Mouse (Mus musculus) forelimb bud, embryonic 11.5 days (tissue): ENCODE data around the gene Arhgap31.

Experiments
- DNase-seq: peaks from one replicate; pipeline ENCODE4 v3.0.0-alpha.2; 2012; ENCODE audit warnings: low read depth, low spot score

The Arhgap31 gene

DNA sequence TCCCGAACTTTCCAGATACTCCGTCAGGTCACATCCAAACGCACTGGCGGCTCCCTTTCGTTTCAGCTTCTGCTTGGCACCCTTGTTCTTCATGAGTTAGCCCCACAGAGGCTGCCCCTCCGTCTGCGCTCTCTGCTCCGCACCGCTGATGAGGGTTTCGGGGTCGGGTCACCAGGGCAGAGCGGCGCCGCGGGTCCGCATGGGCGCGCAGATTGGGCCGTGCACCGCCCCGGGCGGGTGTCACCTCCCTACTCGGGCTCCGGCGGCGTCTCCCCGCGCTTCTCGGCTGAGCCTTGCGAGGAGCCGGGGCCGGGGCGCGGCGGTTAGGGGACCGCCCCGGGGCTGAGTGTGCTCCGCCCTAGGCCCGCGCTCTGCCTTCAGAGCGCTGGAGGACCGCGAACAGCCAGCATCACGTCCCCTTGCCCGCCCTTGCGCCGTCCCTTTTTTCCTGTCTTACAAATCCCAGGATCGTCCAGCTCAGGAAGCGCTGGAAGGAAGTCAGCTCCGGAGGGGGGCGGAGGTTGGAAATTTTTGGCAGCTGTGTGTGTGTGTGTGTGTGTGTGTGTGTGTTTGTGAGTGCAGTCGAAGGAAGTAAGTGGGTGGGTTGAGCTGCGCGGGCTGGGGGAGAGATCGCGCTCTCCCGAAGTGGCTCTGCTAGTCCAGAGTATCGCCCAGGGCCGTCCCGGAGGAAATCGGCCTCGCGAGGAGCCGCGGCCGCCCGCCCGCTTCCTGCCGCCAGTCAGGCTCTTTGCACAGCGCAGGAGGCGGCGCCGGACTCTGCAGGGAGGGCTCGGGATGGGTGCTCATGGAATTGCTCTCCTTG, at the start of gene Arhgap31:
Gene Arhgap31, minus strand, starts transcription at position 694 of the 823 bp plus-strand sequence.
- DNase-seq = peak; percentile 73

DNA sequence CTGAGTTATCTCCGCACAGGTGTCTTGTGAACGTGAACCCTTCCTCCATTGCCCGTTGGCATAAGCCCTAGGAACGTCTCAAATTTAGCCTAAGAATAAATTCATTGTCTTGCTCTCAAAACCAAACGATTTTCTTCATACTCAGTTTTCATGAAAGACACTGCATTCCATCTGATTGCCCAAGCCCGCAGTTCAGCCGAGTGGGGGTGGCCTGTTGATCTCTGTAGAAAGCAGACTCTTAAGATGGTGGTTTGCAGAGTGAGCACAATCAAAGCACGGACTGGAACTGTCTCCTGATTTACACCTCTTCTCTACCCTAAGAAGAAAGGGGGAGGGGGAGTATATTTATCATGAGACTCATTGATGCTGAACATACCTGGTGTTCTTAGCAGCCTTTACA, 49.3 kb upstream of the Arhgap31 start:
- no peak for DNase-seq

DNA sequence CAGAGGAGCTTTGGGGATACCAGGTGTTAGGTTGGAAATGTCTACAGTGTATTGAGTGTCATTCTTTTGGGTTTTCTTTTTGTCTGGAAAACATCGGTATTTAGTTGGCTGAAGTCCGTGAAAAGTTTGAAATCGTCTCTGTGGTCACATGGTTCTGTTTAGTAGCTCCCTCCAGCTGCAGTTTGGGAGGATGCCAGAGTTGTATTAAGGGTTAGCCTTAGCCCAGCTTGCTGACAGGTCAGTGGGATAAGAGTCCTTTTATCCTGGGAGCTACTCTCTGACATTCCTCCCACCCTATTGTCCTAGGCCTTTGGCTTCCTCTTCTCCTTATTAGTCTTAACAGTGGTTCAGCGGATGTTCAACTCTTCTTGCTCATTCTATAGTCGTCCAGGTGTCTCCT, 48.9 kb upstream of the Arhgap31 start:
- no peak for DNase-seq

DNA sequence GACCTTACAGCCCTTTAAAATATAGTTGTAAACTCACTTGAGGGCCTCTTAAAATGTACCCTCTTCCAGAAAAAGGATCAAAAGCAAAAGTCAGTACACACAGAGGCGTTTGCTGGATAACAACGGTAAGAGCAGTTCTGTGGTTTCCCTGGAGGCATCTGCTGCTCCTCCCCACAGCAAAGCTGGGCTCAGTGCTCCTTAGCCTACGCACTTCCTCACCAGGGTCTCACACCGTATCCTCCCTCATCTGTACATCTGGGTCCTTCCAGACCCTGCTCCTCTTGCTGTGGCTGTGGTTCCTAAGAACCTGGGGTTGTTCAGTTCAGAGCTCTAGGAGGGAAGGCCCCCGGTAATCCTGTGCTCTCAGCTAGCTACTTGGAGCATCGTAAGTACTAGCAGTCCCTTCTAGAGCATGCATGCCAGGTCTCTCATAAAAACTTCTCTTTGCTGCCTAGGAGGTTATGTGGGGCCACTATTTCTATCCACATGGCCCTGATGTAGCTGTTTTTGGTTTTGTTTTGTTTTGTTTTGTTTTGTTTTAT, 47.8 kb upstream of the Arhgap31 start:
- no peak for DNase-seq

DNA sequence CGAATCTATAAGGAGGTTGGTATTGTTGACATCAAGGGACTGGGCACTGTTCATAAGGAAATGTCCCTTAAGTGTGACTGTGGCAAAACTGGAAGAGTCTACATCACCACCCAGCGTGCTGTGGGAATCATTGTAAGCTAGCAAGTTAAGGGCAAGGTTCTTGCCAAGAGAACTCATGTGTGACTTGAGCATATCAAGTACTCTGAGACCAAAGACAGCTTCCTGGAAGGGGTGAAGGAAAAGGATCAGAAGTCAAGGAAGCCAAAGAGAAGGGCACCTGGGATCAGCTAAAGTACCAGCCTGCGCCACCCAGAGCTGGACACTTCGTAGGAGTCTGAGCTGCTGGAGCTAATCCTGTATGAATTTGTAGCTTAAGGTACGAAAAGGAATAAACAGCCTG, 47.2 kb upstream of the Arhgap31 start:
- DNase-seq = no peak

DNA sequence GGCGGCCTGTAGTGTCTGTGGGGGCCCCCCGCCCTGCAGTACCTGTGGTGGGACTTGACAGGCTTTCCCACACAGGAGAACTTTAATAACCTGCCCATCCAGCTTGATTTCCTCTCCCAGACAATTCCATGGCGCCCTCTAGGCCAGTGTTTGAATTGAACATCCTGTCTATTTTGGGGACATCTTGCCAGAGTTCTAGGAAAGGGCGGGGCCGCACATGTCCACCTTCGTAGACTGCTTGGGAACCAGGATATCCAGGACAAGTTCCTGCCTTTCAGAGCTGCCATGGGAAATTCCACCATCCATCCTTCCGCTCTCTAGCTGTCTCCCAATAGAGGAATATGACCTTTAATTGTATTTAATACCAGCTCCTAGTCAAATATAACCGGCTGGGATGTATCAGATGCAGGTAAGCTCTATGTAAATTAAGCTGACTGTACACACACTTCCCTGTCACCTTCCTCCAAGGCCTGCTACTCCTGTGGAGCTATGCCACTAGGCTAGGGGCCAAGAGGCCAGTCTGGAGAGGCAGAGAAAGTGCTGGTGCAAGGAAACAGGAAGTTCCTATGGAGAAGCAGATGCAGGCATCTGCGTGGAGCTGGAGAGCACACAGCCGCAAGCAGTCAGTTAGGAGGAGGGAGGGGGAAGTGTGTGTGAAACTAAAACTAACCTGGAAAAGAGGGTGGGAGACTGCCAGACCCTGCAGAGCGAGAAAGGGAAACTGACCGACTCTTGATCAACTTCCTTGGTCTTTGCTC, 45.2 kb upstream of the Arhgap31 start:
- DNase-seq = no peak

DNA sequence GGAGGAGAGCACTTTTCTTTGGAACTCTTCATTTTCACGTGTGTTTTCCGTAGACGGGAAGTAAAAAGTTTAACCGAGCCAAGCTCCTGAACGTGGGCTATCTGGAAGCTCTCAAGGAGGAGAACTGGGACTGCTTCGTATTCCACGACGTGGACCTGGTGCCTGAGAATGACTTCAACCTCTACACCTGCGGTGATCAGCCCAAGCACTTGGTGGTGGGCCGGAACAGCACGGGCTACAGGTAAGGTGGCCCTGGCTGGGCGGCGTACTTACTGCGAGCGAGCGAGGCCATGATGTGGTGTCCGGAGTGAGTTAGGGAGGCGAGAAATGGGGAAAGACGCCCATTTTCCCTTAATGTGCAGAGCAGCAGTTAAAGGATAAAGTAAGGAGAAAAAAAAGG, 44.6 kb upstream of the Arhgap31 start:
- DNase-seq = no peak

DNA sequence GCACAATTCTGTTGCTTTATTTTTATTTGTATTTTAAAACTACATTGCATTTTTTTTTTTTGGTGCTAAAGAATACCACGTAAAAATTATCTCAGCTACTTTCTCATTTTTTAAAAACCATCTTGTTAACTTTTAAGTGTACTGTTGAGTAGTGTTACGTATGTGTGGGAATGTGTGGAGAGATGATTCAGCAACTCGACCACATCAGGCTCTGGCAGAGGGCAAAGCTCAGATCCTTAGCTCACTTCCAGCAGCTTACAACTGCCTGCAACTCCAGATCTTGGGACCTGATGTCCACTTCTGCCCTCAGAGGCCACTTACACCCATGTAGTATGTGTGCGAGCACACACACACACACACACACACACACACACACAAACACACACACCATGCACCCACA, 43.5 kb upstream of the Arhgap31 start:
- no peak for DNase-seq

DNA sequence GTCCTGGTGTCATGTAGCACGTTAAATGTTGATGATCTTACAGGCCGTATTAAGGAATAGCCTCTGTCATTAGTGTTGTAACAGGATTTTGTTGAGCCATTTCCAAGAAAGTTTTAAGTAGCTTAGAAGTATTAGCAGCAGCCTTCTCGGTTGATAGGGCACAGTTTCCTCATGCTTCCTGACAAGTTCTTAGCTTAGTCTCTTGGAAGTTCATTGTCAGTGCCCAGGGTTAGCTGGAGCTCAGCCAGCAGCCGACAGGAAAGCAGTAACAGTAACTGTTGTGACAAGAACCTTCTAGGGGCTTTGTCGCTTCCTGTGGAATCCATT, 43.1 kb upstream of the Arhgap31 start:
- no peak for DNase-seq

DNA sequence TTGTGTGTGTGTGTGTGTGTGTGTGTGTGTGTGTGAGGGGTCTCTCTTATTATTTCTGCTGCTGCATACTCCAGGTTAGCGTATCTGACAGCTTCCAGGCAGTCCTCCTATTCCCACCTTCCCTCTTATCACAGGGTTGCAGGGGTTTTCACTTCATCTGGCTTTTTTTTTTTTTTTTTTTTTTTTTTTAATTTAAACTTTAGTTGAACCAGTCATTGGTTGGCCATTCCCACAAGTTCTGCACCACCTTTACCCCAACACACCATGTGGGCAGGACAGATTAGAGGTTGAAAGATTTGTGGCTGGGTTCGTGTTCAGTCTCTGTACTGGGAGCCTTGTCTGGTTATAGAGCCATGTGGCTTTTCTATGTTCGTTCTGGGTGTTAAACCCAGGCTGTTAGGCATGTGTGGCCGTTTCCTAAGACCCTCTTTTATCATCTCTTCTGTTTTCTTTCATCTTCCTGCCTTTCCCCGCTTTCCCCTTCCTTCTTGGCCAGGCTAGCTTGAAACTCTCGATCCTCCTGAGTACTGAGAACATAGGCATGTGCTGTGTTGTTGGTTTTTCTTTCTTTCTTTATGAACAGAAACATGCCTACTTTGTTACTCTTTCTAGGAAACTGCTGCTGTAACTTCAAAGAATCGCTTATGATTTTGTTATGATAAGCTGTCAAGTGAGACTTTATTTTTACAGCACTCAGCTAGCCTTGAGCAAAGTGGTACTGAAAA, 42.5 kb upstream of the Arhgap31 start:
- no peak for DNase-seq

DNA sequence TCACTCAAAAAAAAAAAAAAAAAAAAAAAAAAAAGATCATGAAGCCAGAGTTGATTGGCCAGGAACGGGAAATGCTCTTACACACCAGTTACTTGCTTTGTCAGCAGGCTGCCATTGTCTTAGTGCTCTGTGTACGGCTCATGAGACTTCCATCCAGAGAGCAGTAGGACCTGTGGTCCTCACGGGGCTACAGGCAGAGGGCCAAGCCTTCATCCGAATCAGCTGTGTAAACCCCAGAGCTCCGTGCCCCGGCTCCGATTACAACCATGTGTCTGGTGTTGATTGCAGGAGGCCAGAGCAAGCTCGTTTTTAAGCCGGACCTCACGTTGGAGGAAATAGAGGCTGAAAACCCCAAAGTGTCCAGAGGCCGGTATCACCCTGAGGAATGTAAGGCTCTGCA, 40.6 kb upstream of the Arhgap31 start:
- no peak for DNase-seq

DNA sequence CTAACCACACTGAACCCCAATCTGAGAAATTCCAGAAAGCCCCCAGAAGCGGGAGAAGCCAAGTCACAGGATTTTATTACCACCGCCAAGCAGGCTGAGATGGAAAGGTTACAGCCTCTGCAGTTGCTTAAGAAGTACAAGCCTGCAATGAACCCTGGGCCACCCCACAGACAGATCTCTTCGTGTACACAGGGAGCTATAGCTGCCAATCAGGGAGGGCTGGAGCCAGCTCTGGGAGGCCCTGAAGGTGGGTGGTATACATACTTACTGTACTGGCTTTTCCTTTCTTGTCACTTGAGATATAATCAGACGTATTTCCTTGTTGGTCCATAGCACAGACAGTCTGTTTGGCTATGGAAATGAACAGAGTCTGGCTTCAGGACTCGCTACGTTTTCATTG, 37.7 kb upstream of the Arhgap31 start:
- DNase-seq = no peak

DNA sequence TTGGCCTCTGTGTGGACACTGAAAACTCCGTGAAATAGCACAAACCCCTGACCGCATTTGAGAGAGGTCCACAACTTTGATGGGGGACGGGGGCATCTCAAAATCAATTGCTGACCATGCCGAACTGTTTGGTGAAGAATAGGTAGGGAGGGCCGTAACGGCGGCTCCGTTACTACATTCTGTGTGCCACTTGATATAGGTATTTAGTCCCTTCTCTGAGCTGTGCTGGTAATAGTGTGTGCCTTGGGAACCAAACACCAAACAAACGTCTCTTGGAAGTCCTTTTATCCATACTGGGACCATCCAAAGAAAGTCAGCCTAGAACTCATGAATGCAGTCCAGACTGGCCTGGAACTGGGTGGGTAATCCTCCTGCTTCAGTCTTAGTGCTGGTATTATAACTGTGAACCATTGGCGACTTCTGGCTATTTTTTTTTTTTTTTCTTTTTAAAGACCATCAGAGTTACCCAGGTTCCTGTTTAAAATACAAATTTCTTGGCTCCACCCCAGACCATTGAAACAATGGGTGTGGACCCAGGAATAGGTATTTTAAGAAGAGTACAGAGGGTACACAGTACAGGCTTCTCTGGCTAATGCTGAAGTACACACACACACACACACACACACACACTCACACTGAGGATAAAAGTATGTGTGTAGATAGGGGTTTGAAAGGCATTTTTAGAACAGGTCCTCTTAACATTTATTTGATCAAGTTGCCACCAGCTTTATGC, 31.0 kb upstream of the Arhgap31 start:
- no peak for DNase-seq

DNA sequence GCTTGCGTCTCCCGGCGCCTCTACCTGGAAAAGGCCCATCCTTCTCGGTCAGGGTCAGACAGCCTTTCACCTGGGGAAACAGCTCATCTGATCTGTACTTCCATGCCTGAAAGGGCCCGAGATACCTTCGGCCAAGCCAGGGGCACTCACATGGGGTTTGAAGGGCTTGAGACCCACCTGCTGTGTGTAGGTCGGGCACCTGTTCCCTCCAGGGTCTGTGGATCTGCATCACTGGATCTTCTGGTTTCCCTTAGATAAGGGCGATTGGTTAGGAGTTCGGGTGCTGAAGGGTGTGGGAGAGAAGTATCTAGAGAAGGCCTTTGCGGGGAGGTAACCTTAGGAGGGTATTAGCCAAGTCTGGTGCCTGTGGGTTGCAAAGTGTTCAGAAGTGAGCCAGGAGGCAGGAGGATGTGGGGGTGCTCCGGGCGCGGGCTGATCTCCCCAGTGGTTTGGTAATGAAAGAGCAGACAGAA, 29.6 kb upstream of the Arhgap31 start:
- DNase-seq = peak; percentile 45

DNA sequence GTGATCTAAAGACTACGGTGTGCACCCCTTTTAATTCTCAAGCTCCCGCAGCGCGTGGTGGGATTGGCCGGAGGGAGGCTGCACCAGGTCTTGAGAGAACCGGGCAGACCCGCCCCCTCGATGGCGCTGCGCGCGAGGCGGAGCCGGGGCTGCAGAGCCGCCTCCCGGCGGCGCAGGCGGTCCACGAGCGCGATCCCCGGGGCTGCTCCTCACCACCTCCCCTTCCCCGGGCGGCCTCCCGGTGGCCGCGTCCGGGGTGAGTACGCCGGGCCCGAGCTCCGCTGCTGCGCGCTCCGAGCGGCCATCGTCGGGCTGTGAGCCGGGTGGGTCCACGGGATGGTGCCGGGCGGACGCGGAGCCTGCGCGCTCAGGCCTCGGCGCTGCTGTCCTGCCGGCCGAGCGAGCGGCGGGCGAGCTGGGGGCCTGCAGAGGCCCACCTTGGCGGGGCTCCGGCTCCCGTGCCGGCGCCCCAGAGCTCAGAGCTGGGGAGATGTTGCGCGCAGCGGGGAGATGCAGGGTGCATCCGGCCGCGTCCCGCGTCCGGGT, 29.1 kb upstream of the Arhgap31 start, which contains the start of gene B4galt4:
Gene B4galt4, plus strand, starts transcription at position 152 of the 546 bp plus-strand sequence.
- peak; percentile 74 for DNase-seq

DNA sequence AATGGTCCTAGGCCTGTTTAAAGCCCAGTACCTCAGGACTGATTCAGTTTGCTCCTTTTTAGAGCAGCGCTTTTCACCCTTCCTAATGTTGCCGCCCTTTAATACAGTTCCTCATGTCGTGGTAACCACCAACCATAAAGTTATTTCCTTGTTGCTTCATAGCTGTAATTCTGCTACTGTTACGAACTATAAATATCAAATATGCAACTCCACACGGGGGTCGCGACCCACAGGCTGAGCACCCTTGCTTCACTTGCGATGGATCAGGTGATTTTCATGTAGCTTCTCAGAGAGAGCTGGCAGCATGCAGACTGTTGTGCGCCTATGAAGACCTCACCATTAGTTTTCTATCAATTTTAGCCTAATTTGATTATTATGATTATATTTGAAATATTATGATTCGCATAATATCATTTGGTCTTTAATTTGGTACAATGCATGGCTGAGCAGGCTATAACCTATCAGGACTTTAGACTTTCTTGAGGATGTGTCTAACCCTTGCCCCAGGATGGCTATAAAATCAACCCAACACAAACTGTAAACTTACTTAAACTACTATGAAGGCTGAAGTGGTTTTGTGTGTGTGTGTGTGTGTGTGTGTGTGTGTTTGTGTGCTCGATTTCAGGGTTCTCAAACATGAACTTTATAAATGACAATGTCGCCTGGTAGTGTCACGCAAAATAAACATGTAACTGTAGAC, 28.3 kb upstream of the Arhgap31 start:
- no peak for DNase-seq

DNA sequence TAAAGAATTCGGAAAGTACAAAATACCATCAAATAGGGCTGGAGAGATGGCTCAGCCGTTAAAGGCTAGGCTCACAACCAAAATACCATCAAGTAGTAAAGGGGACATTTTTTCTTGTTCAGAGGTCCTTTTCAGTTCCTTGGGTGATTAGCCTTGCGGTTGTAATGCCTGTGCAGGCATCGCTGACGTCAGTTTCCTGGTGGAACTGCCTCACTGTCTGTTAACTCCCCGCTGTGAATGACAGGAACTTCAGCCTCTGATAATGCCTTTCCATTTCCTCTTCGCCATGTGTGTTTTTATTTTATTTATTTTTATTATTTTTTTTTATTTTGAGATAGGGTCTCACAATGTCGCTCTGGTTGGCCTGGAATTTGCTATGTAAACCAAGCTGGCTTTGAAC, 17.8 kb upstream of the Arhgap31 start:
- DNase-seq = no peak

DNA sequence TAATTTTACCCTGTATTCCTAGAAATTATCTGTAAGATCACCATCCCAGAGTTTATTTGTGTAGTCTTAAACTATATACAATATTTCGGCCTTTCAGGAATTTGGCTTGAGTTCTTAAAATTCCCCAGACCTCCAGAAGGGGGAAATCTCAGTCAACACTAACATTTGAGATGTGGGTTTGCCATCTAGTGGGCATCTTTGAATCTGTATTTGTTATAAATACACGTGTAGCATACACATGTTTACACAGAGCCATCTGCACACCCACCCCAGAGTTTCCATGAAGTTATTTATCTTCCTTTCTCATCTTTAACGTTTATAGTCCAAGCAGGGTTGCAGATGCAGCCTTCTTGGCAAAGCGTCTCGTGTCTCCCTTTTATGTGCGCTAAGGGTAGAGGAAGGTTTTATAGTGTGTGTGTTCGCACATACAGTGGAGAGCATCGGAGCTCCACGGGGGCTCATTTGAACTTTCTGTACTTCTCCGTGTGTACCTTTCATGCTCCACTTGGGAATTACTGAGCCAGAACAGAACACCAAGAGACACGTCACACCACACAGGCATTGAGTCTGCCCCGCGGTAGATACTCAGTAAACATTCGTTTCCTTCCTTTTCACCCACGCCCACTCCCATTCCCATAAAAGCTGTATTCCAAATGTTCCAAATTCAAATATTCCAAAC, 16.7 kb upstream of the Arhgap31 start:
- DNase-seq = peak; percentile 64

DNA sequence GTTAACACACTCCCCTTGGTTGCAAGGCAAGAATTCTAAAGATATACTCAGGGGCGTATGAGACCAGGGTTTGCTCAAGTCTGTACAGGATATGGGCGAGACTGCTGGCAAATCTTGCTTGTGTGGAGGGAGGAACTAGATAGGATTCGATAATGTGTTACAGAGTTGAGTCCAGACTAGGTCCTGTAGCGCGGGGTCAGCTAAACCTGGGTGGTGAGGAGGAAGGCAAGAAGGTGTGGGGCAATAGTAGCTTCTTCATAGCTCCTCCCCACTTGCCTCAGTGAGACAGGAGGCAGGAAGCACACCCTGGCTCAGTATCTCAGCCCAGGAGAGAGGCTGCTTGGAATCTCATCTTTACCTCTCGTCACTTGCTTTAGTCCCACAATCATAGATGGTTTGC, 16.1 kb upstream of the Arhgap31 start:
- no peak for DNase-seq
